Mouse (Mus musculus) cortical plate, adult 2 months (tissue): ENCODE measurements around the gene Shcbp1l.

Source experiments
- CTCF ChIP-seq: fragments of 200-500 bp; IDR thresholded peaks from 2 replicates; pipeline ENCODE4 v1.5.1; 2011; ENCODE audit warnings: mild to moderate bottlenecking, control low read depth, low read length; ENCODE audit not compliant: insufficient read depth; ENCODE audit errors: extremely low read depth
- POLR2A ChIP-seq: fragments of 200-500 bp; IDR thresholded peaks from 2 replicates; pipeline ENCODE4 v1.6.1; 2011; ENCODE audit warnings: mild to moderate bottlenecking, low read length, control low read depth; ENCODE audit not compliant: insufficient read depth; ENCODE audit errors: extremely low read depth

DNA sequence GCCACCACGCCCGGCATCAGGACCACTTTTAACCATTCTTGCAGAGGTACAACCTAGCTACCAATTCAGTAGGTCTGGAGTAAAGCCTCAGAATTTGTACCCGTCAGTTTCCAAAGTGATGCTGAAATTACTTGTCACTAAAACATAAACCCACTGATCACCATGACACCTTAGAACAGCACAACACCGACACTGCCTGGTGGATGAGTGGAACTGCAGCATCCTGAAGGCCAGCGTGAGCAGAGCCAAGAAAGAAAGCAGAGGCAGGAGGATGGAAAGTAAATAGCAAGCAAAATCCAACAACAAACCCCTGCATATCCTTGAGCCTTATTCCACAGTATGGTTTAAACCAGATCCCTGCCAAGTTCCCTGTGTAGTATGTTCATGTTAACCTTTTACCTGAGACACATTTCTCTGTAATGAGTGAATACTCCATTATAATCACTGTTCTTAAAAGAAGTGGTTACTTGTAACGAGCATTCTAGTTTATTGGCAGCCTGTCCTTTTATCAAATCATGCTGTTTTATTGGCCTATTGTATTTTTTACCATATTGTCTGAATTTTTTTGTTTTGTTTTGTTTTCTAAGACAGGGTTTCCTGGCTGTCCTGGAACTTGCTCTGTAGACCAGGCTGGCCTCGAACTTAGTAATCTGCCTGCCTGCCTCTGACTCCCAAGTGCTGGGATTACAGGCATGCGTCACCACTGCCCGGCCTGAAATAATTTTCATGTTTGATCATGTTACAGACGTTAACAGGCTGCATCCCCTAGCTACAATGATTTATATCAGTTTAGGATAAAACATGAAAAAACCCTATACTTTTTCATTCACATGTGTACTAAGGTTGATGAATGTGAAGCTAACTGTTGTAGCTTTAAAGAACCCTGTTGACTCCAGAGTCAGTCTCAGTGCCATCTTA lies 26.5 kb downstream of the Shcbp1l start:
- peak; percentile 87 for TF ChIP-seq CTCF
- no peak for TF ChIP-seq POLR2A
